In the genomic region with DNA sequence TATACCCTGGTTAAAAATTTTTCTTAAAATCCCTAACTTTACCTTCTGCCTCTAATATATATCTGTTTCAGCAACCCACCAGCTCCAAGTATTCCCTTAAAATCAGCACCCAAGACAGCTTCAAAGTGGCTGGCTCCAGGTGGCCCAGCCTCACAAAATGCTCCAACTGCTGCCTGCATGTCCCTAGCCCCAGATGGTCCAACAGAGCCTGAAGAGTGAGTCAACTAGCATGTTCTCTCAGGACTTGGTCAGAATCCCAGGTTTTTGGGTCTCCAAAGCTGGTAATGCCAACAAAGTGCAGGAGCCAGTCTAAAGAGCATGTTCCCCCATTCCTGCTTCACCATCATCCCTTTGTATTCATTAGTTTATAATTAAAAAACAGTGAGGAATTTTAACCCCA, we compare ENCODE assay signal across 30 mouse cellular contexts.
DNase-seq lines count a peak whose midpoint lies in the region; ATAC-seq and TF ChIP-seq lines count a peak whose summit lies in the region.
"Had no signal": no experiment of that assay in that cellular context is flagged by ENCODE, and none has a peak within 500 bp of the region (broad histone marks: within the 10 kb centered on the region; RNA-seq: fewer than 3 reads in every experiment).

No protein-coding gene starts in this region.

- H3K27ac ChIP-seq in layer of hippocampus, adult 2 months = peak overlapping the region; percentile 43; the same call in 1 of the 2 replicates
- H3K27ac ChIP-seq in forebrain, postnatal 0 days (ENCODE audit: low read depth, low read length) = no peak overlapping the region
- H3K27ac ChIP-seq: forebrain, embryonic 13.5 days; gastrocnemius, adult 2 months; heart, adult 2 months; heart, embryonic 13.5 days; hindbrain, embryonic 14.5 days; liver, embryonic 12.5 days; midbrain, embryonic 13.5 days had no signal

- no peak overlapping the region for H3K9ac ChIP-seq in forebrain, postnatal 0 days
- H3K9ac ChIP-seq: forebrain, embryonic 13.5 days; heart, embryonic 13.5 days; hindbrain, embryonic 14.5 days; liver, embryonic 12.5 days; liver, postnatal 0 days; midbrain, embryonic 13.5 days had no signal

- H3K4me1 ChIP-seq in forebrain, postnatal 0 days (ENCODE audit: insufficient read depth) = no peaks in the 10 kb centered on the region
- H3K4me1 ChIP-seq: forebrain, embryonic 13.5 days; heart, embryonic 13.5 days; liver, embryonic 12.5 days; megakaryocyte, embryonic 14.5 days; midbrain, embryonic 13.5 days had no signal

- no peak overlapping the region for H3K4me2 ChIP-seq in forebrain, postnatal 0 days (ENCODE audit: low read depth)
- H3K4me2 ChIP-seq: forebrain, embryonic 13.5 days; heart, embryonic 13.5 days; hindbrain, embryonic 14.5 days; liver, embryonic 12.5 days; midbrain, embryonic 13.5 days had no signal

- ATAC-seq in forebrain, postnatal 0 days = no peak
- ATAC-seq: forebrain, embryonic 13.5 days; intestine, postnatal 0 days; liver, embryonic 12.5 days; liver, postnatal 0 days; midbrain, embryonic 13.5 days; Patski had no signal

- H3K9me3 ChIP-seq in forebrain, postnatal 0 days (ENCODE audit: low read length) = no peaks in the 10 kb centered on the region
- H3K9me3 ChIP-seq: forebrain, embryonic 13.5 days; heart, embryonic 13.5 days; liver, embryonic 12.5 days; megakaryocyte, embryonic 14.5 days; midbrain, embryonic 13.5 days had no signal

- no peak overlapping the region for H3K4me3 ChIP-seq in layer of hippocampus, adult 2 months
- no peak overlapping the region for H3K4me3 ChIP-seq in forebrain, postnatal 0 days (ENCODE audit: low read depth, low read length)
- H3K4me3 ChIP-seq: erythroblast, embryonic 14.5 days; forebrain, embryonic 13.5 days; gastrocnemius, adult 2 months; heart, adult 2 months; heart, embryonic 13.5 days; liver, embryonic 12.5 days; megakaryocyte, embryonic 14.5 days; midbrain, embryonic 13.5 days had no signal

- no peaks in the 10 kb centered on the region for H3K27me3 ChIP-seq in forebrain, postnatal 0 days (ENCODE audit: insufficient read depth, low read length)
- H3K27me3 ChIP-seq: forebrain, embryonic 13.5 days; heart, embryonic 13.5 days; liver, embryonic 12.5 days; megakaryocyte, embryonic 14.5 days; midbrain, embryonic 13.5 days had no signal

- DNase-seq in cerebellum, postnatal 10 days = peak; percentile 22 to 23
- DNase-seq in cerebellum, adult 18-20 months = no peak
- DNase-seq in heart, adult 11 months = peak; percentile 56
- no peak for DNase-seq in heart, adult 9 months (ENCODE audit: low spot score in 2 of 2)
- peak; percentile 37 to 53 for DNase-seq in layer of hippocampus, adult 2 months (ENCODE audit: low spot score in 2 of 2)
- DNase-seq in layer of hippocampus, postnatal 14 days (ENCODE audit: low spot score in 2 of 2) = peak; percentile 22 to 67
- DNase-seq in lung, postnatal 4 days = no peak
- DNase-seq in forebrain, postnatal 0 days = no peak
- DNase-seq: adrenal gland, postnatal 14 days; gastrocnemius, adult 2 months; gastrocnemius, postnatal 36 days; heart, adult 2 months; heart, postnatal 10 days; kidney, adult 9 months; kidney, postnatal 10 days; left cerebral cortex, postnatal 4 days; liver, postnatal 0 days; lung, postnatal 36 days; right cerebral cortex, postnatal 14 days; thymus, adult 18-20 months; thymus, postnatal 25 days had no signal

- TF ChIP-seq CTCF in layer of hippocampus, adult 2 months (conservative IDR thresholded peaks at IDR 0.05) = no peak
- no peak for TF ChIP-seq CTCF in forebrain, postnatal 0 days (IDR thresholded peaks at IDR 0.05; ENCODE audit: low read depth)

- H3K36me3 ChIP-seq in forebrain, postnatal 0 days (ENCODE audit: insufficient read depth) = no peaks in the 10 kb centered on the region
- H3K36me3 ChIP-seq: heart, embryonic 13.5 days; liver, embryonic 12.5 days; midbrain, embryonic 13.5 days had no signal

Comparison
In these comparisons a context has a peak if more than half of its experiments do, and no peak if none do; other contexts are left out.
1. DNase-seq: peak in cerebellum, postnatal 10 days (2 of 2), heart, adult 11 months (single experiment), layer of hippocampus, adult 2 months (2 of 2) and layer of hippocampus, postnatal 14 days (2 of 2); none in cerebellum, adult 18-20 months (0 of 2), heart, adult 9 months (0 of 2), lung, postnatal 4 days (0 of 2) and forebrain, postnatal 0 days (single experiment).